Mouse (Mus musculus): ENCODE results near the gene Kank1.

Gene Kank1

GRCm38 (mm10) chr19:25251610-25252140 is 14.9 kb downstream of the Kank1 start:
- DNase-seq (ENCODE audit: low read depth, low spot score): no peak

DNA sequence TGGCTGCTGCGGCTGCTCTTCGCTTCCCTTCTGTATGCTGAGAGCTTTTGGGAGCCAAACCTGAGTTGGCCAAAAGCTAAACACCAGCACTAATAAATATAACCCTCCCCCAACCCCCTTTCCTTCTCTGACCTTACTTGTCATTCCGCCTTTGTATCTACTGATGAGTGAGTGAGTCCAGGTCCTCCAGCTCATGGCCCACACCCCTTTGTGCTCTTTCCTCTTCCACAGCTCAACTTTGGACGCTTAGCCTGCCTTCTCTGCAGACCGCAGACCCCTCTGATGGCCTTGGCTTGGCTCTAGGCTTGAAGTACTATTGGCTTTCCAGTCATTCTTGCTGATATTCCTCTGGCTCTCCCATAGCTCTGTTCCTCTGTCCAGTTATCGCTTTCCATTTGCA is 16.4 kb downstream of the Kank1 start:
- DNase-seq (ENCODE audit: low read depth, low spot score): no peak

GRCm38 (mm10) chr19:25253628-25254027 is 16.9 kb downstream of the Kank1 start:
- no peak for DNase-seq (ENCODE audit: low read depth, low spot score)

DNA sequence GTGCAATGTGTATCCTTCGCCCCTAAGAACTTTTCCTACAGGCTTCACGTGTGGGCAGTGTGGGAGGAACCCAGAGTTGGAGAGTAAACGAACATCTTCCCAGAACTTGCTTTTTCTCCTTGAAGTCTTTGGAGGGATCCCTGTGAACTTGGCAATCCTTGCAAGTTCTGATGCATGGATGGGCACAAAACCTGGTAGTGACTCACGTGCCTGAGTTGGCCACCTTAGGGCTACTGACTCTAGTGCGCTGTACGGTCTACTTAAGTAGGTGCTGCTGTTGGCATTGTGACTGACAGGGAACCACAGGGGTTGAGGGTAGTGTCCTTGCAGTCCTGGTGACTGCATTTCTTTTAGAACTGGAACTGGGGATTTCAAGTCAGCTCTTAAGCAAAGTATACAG is 21.5 kb downstream of the Kank1 start:
- no peak for DNase-seq (ENCODE audit: low read depth, low spot score)

DNA sequence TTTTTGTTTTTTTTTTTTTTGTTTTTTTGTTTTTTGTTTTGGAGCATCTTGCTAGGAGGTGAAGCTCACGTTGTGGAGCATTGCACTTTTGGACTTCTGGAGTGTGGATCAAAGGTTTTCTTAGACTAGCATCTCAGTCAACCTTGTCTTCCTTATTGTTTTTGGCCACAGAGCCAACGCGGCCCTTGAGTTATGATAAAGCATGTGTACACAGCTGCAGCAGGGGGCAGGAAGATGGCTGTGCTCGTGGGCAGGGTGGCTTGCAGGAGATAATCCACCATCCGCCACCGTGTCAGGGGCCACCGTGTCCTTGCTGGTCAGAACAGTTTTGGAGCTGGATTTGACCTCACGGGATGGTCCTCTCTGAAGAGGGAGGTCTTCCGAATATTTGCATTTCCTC is 29.4 kb downstream of the Kank1 start:
- no peak for DNase-seq (ENCODE audit: low read depth, low spot score)

- no peak for DNase-seq (ENCODE audit: low read depth, low spot score)
These were observed 30.5 kb downstream of the Kank1 start for GRCm38 (mm10) chr19:25267247-25267646.

DNA sequence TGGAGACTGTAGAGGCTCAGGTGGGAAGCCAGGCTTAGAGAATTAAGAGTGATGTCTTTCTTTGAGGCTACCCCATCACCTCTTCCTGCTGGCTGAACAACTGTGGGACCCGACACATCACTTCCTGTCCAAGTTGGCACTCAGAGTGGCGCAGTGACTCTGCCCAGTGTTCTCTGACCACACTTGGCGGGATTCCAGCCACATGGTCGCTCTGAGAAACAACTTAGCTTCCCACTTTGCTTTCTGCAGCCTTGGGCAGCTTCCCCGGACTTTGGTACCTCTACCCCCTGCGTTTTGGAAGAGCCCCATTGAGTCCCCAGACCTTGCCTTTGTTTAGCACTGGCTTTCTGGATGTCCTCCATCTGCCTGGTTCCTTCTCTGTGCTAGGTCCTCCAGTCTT is 31.8 kb downstream of the Kank1 start:
- no peak for DNase-seq (ENCODE audit: low read depth, low spot score)

DNA sequence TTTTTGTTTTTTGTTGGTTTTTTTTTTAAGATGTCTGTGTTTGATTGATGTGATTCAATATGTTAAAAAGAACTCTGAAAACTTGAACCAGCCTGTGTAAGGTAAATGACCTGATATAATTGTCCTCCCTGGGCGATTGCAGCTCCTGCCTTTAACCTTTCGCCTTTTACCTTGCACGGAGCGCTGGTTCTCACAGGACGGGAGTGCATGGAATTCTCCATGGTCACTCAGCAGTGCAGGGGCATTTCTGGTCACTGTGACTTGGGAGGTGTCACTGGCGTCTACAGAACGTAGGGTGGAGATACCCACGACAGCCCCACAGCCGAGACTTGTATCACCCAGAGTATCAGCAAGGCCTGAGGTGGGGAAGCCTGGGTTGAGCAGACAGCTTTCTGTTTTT is 34.8 kb downstream of the Kank1 start:
- no peak for DNase-seq (ENCODE audit: low read depth, low spot score)

DNA sequence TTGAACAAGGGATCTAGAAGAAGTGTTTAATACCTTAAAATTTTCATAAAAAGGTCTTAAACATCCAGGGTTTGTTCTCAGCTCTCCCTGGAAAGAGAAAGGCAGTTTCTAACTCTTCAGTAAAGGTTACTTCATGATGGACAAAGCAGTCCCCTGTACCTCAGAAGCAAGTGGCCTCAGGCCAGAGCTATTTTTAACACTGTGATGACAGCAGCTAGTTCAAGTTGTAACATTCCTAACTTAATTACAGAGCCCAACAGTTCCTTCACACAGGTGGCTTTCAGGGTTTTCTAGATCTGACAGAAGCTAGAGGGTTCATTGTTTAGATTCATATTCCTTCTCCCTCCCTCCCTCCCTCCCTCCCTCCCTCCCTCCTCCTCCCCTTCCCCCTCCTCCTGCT is 36.4 kb downstream of the Kank1 start:
- DNase-seq (ENCODE audit: low read depth, low spot score): no peak

- no peak for DNase-seq (ENCODE audit: low read depth, low spot score)
These were observed 40.0 kb downstream of the Kank1 start for GRCm38 (mm10) chr19:25276600-25277395.

DNA sequence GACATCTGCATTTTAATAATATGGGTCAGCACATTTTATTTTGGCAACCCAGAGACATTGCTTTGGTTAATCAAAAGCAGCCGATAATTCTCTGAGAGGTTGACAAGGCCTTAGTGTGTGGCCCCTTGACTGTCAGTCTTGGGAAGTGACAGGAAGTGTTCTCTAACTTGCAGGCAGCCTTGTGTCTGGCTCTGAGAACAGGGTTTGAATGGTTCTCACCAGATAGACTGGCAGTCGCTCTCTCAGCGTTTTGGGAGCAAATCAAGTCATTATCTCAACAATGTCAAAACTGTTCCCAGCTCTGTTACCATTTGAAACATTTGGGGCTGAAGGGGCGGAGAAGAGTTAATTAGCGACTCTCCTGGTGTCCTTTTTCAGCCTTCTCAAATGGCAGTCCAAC is 41.0 kb downstream of the Kank1 start:
- no peak for DNase-seq (ENCODE audit: low read depth, low spot score)

- no peak for DNase-seq (ENCODE audit: low read depth, low spot score)
These were observed 42.8 kb downstream of the Kank1 start for GRCm38 (mm10) chr19:25279603-25280002.

DNA sequence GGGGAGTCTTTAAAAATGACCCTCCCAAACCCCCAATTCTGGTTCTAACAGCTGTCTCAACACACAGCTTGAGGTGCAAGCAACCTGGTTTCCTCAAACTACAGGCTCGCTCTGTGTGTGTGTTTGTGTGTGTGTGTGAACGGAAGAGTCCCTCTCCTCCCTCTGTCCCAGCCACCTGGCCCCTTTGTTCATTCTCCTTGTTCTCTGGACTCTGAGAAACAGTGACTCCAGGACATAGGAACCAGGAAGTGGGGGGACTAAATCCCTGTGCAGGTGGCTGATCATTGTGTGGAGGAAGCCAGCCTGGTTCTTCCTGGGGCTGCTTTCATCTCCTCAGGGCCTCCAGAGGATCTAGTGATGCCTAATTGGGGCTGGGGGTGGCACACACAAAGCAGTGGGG is 46.9 kb downstream of the Kank1 start:
- DNase-seq (ENCODE audit: low read depth, low spot score): no peak

- no peak for DNase-seq (ENCODE audit: low read depth, low spot score)
These were observed 49.2 kb downstream of the Kank1 start for GRCm38 (mm10) chr19:25285756-25286538.

DNA sequence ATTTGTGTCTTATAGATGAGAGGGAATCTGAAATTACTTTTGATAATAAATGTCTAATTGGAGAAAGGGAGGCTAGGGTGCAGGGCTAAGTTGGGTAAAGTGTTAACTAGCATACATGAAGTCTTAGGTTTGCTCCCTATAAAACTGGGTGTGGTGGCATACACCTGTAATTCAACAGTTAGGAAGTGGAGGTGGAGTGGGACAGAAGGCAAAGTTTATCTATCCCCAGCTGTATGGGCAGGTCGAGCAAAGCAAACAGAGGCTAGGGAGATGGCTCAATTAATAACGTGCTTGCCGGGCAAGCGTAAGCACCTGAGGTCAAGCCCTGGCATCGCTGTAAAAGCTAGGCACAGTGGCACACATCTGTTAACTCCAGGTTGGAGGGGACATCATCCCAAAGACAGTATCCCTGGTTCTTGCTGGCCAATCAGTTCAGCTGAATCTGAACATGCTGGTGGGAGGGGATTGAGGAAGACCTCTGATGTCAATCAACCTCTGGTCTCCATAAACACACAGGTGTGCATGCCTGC is 54.3 kb downstream of the Kank1 start:
- no peak for DNase-seq (ENCODE audit: low read depth, low spot score)

DNA sequence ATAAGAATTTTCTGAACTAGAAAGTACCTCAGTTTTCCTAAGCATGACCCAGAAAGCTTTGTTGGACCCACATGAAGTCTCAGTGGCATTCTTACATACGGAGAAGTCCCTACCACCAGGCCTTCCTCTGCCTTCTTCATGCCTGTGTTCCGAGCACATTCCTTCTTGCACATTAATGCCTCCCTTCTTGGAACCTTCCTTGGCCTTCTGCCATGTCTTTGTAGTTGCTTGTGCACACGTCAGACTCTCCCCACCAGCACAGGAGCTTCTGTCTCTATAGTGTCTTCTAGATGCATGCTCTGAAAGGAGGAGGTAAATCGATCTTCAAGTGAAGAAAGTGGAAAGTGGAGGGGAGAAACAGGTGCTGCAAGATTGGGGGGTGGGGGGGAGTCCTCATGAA is 58.4 kb downstream of the Kank1 start:
- no peak for DNase-seq (ENCODE audit: low read depth, low spot score)

DNA sequence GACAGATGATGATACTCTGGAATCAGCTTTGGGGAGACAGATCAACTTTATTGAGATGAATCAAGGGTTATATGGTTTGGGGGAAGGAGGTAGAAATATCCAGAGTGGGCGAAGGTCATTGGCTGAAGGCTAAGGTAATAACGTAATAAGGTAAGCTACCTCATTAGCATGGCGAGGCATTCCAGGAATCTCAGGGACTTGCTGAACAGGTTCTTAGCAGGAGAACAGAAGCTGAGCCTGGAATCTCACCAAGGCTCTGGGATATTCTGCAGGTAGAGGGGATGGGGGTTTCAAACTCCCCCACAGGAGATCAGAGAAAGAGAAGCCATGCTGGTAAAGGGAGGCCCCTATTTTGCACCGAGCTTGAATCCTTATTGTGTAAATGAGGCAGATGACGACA is 60.5 kb downstream of the Kank1 start:
- no peak for DNase-seq (ENCODE audit: low read depth, low spot score)

GRCm38 (mm10) chr19:25299852-25300670 is 63.3 kb downstream of the Kank1 start:
- no peak for DNase-seq (ENCODE audit: low read depth, low spot score)

GRCm38 (mm10) chr19:25301189-25301588 is 64.4 kb downstream of the Kank1 start:
- no peak for DNase-seq (ENCODE audit: low read depth, low spot score)

- DNase-seq (ENCODE audit: low read depth, low spot score): peak; percentile 34
These were observed 69.5 kb downstream of the Kank1 start for GRCm38 (mm10) chr19:25306277-25306676.

DNA sequence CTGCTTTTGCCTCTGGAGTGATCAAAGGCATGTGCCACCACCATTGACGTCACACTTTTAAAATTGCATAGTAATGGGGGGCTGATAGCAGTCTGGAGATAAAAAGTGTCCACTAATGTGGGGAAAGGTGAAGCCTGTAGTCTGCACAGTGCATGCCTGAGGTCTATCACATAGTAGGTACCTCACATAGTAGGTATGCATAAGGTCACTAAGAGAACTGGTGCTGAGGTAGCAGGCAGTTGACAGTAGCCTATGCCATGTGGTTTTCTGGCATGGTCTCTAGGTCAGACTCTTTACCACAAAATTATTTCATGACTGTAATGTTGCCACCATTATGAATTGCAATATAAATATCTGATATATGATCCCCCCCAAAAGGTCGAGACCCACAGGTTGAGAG is 71.4 kb downstream of the Kank1 start:
- no peak for DNase-seq (ENCODE audit: low read depth, low spot score)

DNA sequence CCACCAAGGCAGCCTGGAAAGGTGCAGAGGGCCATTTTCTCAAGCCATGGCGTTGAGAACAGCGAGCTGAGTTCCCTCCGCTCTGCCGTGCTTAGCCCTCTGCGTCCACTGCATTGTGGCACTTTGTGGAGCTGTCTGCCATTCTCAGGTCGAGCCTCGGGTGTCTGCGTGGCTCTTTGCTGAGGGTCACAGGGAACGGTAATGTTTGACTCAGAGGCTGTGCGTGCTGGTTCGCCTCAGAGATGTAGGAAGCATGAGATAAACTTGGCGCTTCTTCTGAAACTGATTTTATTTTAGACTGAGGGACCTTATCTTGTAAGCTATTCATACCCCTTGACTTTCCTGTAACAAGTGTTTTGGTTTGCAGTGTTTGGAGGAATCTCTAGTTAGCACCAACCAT is 72.0 kb downstream of the Kank1 start:
- DNase-seq (ENCODE audit: low read depth, low spot score): no peak
